Mouse (Mus musculus) cerebellum, adult (tissue): Measurements from ENCODE around the gene Ermap.

Source experiments
- ATAC-seq: cut with Nextera tagmentation; 2 replicates; pipeline ENCODE4 v1.9.2; 2017; ENCODE audit warnings: mild to moderate bottlenecking, moderate library complexity, mixed read lengths; ENCODE audit not compliant: insufficient number of reproducible peaks, low FRiP score, low TSS enrichment

Ermap gene

DNA sequence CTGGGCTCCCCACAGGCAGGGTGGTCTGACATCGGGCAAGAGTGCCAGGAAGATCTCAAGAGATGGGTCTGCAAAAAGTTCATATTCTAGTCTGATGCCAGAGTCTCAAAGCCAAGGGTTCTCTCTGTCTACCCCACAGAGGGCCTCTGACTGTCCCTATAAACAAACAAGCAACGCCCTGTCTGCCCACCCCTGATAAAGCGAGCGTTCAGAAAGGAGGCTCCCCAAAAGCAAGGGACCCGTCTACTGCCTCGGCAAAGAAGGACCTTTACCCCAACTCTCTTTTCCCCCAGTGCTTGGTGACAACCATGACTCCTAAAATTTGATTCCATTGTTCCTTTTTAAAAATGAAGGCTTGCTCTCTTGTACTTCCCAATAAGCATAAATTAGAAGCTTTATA is at the start of gene Ermap:
TSS of gene Ermap (minus strand) at position 148 of the 400 bp plus-strand sequence.
- no peak for ATAC-seq

DNA sequence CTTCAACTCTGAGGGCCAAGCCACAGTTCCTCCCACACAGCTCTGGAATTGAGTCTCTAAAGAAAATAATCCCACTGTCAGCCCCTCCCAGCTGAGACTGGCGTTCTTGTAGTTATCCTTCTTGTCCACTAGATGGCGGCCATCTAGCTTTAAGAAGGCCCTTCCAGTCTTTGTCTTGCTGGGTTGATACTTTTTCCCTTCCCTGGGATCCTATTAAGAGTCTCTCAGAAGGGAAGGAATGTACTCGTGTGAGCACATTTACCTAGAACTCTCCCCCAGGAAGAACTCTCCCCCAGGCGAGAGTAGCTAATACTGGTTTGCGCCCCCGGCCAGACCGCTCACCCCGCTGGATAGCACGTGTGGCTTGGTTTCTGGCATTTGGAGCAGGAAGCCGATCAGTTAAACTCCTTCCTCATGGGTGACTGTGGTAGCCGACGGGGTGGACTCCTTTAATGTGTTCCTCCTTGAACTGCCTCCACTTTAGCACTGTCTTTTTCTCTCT is 49.4 kb upstream of the Ermap start:
- ATAC-seq: peak; percentile 42; the same call in 1 of the 2 replicates

DNA sequence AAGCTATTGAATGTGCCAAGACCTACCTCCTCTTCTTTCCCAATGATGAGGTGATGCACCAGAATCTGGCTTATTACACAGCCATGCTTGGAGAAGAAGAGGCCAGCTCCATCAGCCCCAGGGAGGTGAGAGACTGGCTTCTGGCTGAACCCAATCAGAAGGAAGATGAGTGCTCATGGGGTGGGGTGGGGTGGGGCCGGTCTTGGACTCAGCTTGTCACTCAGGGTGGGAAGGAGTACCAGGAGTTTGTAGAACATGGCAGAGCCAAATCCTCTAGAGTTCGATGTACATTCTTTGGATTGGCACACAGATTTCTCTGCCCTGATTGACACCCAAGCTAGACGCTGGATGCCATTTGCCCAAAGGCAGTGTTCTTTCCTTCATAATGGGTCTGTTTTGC is 48.9 kb upstream of the Ermap start:
- no peak for ATAC-seq

DNA sequence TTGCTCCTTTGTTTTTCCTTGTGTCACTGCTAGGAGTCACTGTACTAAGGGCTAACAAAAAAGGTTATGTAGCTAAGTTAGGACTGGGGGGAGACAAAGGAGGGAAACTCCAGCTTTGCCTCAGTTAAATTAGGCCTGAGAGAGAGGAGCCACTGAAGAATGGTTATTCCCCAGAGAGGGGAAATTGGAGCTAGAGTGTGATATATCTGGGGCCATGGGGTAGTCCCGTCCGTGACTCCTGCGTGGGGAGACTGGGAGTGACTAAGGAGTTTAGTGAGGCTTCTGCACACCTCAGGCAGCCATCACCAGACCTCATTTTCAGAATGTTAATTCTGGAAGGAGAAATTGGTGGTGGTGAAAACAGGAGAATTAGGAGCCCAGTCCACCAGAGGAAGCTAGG is 44.5 kb upstream of the Ermap start:
- ATAC-seq: no peak

DNA sequence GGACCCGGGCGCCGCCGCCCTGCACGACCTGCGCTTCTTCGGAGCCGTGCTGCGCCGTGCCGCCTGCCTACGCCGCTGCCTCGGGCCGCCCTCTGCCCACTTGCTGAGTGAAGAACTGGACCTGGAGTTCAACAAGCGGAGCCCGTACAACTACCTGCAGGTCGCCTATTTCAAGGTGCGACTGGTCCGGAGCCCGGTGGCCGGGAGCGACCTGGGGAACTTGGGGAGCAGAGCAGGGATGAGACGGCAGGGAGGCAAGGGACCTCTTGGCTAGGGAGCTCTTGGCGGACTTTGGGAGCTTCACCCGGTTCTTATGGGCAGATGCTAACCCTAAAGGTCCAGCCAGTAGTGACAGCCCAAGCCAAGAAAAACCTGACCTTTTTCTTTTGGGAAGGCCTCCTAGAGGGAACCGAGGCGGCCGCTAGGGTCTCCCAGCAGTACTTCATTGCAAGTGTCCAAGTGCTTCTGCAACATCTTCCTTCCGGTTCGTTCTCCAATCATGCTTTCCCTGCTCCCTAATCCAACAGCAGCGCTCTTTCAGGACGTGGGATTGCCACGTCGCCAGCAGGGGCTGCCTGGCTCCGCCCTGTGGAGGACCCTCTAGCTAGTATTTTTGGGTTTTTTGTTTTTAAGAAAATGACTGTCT is 43.6 kb upstream of the Ermap start:
- ATAC-seq: peak; percentile 22

DNA sequence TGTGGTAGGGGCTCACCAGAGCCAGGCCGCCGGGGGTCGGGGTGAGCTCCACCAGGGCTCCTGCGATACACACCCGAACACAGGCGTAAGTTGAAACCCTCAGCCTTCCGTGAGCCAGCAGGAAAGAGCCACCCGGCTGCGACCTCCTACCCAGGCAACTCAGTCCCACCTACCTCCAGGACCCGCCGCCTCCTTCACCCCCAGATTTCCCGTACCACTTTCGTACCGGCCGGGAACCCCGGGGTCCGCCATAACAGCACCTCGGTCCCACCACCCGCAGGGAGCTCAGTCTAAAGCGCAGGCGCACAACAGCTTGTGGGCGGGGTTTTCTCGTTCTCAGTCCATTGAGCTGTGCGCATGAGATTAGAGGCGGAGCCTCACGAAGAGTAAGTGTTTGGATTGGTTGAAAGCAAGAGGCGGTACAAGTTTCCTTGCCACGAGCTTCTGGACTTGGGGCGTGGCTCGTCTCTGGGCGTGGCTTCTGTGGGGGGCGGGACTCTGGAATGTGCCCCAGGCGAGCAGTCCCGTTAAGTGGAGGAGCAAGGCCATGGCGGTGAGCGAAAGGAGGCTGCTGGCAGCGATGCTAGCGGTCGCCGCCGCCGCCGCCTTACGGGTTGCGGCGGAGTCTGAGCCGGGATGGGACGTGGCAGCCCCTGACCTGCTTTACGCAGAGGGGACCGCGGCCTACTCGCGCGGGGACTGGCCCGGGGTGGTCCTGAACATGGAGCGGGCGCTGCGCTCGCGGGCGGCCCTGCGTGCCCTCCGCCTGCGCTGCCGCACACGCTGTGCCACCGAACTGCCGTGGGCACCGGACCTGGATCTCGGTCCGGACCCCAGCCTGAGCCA is 42.8 kb upstream of the Ermap start, which contains the start of the genes AU022252 and P3h1:
TSS of gene AU022252 (minus strand) at position 303 of the 846 bp plus-strand sequence.
TSS of gene P3h1 (plus strand) at position 506 of the 846 bp plus-strand sequence.
- peak; percentile 96 for ATAC-seq

DNA sequence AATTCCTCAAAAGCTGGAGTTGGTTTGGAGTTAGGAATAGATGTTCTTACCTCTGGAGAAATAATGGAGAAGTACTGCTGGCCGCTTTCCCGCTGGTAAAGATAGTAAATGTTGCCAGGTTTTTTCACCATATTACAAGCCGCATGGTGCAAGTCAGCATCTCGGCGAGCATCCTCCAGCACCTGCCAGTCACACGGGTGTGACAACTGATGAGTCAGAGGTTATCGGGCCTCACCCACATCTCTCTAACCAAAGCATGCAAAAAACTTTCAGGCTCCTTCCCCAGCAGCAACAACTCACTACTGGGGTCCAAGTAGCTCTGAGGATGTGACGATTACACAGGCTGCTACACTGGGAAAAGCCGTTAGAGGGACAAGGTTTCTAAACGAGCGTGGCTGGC is 36.9 kb upstream of the Ermap start:
- no peak for ATAC-seq

DNA sequence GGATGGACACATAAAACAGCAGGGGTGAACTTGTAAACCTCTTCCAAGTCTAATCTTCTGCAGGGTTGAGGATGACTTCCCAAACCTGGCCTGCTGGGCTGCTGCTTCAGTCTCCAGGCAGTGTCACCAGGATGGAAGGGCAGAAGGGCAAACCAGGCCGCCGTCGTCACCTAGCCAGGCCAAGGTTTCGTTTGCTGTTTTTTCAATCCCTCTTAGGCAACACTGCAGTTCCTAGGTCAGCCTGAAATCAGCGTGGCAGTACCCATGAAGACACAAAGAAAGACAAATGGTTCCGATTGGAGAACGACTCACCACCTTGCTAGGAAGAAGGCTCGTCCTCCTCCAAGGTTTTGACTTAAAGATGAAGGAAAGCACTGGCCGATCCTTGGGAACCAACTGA is 35.9 kb upstream of the Ermap start:
- ATAC-seq: no peak

DNA sequence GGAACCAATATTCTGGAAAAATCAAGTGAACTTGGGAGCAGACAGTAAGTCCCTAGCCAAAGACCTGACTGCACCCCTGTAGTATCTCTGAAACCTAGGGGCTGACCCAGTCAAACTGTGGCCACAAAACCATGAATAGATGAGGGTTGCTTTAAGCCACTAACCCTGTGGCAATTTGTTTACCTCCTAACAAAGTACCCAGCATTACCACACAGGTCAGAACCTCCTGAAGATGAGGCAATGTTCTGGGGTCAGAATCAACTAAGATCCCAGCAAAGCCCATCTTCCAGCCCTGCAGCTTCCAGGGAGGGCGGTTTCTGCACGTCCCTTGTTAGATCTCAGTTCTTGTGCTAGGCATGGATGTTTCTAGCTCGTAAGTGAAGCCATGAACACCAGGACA is 34.7 kb upstream of the Ermap start:
- no peak for ATAC-seq

DNA sequence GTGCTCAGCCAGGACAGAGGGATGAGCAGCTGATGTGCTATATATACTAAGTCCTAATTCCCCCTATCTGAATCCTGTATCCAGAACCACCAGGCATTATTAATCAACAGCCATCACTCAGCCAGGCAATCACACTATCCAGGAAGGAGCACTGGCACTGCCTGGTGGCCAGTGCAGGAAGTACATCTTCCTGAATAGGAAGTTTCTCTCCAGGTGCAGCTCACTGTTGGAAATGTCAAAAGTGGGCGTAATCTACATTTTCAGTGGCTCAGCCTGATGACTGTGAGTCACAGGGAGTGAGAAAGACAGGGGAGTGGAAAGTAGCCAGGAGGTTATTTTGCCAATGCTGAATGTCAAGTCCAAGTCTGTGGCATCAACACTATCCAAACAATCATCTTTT is 33.9 kb upstream of the Ermap start:
- peak; percentile 60; the same call in 1 of the 2 replicates for ATAC-seq

DNA sequence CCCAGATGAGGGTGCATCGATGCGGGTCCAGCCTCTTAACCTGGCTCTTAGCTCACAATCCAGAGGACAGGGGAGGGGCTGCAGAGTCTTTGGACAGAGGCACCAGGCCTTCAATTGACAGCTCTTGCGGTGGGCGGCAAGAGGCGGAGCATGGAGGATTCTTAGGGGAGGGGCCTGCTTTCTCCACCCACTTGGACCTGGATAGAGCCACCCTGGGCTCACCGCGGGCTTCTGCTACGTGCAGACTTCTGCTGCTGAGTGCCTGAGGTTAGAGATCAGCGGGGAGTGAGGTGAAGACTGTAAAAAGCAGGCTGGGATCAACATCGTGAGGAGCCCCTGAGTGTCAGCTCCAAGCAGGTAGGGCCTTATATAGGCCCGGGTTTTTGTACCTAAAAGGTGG is 28.4 kb upstream of the Ermap start, which contains the start of gene Tmem269:
TSS of gene Tmem269 (minus strand) at position 49 of the 400 bp plus-strand sequence.
- ATAC-seq: no peak

DNA sequence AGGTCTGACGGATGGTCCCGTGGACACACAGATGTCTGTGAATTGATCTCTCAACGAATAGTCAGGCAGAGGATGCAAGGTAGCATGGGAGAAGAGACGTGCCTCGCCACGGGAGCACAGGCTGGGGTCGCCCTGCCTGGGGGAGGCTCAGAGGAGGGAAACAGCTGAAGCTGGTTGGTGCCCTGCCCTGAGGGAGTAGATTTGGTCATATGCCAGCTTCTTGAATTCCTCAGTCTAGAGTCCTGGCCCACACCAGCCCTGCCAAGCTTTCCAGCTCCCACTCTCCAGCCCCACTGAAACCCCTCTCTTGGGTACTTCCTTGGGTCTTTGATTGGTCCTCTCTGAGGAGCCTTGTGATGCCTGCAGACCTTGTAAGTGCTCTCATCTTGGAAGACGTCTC is 26.9 kb upstream of the Ermap start:
- no peak for ATAC-seq

DNA sequence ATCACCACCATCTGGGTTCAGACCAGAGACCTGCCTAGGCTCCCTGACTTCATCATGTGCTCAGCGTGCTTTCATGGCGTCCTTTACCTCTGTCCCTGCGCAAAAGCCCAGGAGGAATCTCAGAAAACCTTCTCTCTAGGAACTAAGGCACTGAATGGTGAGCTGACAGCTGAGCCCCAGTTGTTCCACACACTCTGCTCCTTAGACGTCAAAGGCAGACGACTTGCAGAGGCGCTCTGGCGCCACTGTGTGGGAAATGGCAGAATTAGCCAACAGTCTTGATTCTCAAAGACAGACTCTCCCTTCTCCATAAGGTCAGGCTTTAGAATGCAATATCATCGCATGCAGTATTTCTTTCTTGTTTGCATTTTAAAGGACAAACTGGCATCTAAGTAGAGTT is 14.9 kb upstream of the Ermap start:
- ATAC-seq: no peak

DNA sequence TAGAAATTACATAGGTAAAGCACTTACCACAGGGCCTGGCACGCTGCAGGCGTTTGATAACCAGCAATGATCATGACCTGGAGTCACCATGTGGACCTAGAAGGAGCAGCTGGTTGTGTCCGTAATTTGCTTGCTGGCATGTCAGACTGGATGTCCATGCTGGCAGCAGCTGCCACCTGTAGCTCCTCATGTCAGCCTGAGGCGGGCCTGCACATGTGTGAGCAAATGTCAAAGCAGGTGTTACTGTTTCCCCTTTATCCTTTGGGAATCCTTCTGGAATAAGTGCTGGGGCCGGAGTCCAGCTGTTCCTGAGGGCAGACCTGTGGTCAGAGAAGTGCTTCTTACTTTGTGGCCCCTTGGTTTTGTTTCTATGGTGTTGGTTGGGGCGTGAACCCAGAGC is 8.3 kb upstream of the Ermap start:
- no peak for ATAC-seq

DNA sequence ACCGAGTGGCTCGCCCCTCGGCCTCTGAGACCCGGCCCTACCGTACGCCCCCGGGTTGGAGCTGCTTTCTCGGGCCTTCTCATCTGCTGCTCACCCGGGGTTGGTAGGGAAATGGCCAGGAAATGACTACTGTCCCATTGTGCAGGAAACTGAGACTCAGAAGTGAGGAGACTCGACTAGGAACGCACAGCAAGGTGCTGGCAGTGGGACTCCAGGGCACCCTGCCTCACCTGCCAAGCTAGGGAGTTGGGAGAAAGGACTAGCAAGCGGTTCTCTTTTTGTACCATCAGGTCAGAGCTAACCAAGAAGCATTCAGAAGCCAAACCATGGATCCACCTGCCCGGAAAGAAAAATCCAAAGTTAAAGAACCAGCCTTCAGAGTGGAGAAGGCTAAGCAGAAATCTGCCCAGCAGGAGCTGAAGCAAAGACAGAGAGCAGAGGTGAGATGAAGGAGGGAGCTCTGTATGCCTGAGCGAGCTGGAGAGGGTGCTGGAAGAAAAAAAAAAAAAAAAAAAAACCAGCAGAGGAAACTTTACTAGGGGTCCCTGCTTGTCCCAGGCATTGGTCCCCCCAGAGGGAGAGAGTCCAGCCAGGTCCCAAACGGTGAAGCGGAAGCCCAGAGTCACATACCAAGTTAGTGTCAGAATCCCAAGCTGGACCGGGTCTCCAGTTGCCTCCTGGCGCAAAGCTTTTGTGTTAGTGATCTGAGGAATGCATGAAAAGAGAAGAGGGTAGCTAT is 5.9 kb upstream of the Ermap start:
- ATAC-seq: peak; percentile 59

DNA sequence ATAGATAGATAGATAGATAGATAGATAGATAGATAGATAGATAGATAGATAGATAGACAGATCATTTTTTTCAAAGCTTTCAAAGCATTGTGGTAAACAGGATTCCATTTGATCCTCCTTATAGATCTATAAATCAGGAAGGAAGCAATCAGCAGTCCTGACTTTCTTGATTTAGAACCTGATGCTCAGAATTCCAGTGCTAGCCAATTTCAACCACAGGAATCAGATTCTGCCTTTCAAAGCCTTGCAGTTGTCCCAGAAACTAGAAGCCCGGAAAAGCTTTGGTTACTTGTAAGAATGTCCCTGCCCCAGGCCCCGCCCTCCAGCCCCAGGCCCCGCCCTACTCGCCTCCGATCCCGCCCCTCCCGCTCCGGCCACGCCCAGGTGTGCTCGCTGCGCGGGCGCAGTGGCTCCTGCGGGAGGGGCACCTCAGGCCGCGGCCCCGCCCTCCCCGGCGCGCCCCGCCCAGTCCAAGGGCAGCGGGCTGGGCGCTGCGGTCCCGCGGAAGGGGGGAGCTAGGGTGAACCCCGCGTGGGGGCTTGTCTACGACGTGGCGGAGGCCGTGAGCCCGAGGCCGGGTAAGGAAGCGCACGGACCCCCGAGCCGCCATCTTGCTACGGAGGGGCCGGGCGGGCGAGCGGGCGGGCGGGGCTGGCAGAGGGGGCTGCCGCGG is 5.2 kb upstream of the Ermap start, which contains the start of gene Svbp:
TSS of gene Svbp (plus strand) at position 398 of the 673 bp plus-strand sequence.
- peak; percentile 74 for ATAC-seq

DNA sequence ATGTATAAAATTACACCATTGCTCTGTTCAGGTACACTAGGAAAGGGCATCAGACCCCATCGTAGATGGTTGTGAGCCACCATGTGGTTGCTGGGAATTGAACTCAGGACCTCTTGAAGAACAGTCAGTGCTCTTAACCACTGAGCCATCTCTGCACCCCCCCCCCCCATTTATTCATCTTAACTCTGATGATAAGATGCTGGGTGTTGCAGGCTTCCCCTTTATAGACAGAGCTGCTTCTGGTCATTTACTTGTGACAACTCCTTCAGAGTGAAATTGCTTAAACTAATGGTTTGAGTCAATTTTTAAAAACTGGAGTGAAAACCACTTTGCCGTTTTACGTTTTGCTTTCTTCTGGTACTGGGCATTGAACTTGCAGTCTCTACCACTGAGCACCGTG is 2.9 kb upstream of the Ermap start:
- no peak for ATAC-seq

DNA sequence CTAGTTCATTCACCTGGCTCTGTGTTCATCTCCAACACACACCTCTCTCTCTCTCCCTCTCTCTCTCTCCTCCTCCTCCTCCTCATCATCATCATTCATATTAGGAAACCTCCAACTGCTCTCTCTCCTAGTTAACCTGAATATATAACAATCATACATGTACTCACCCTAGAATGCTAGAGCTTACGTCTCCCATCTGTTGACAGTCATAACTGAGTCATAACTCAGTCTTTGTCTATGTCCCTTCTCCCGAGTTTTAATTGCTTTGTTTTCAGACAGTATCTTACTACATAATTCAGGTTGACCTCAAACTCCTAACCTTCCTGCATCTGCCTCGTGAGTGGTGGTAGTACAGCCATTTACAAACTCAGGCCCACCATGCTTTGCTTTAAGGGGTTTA is 1.5 kb upstream of the Ermap start:
- ATAC-seq: no peak

DNA sequence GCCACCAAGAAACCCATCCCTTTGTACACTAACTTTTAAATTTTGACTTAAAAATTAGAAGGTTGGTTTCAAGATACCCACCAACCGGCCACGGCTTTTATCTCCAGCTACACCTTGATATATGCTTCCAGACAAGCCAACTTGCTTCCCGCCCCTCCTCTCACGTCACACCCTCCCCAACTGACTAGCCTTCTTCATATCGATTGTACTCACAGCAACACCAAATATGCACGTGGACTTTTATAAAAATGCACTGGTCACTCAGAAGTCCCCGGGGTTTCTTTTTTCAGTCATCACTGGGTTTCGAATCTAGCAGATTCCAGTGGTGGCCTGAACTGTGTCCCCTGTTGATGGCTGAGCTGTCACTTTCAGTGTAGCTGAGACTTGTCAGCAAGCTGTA is 807 bp upstream of the Ermap start:
- no peak for ATAC-seq

DNA sequence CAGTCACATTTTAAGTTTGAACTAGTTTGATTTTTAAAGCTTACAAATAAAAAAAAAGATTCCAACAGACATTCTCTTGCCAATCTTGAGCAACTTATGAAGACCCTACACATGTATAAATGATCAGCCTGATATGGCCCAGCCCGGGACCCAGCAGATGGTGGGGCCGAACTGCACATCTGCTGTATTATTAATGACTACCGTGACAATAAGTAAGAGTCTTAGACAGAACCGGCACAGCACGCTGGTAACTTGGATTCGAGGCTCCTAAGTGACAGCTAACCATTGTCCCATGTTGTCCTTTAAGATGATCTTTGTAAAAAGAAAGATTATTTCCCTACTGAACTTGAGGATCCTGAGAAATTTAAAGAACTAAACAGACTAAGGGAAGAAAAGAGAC is 419 bp downstream of the Ermap start:
- ATAC-seq: no peak
